Mouse (Mus musculus) spleen, adult 2 months (tissue): Measurements from ENCODE around the gene Ensa. TPM values are rescaled to one million over a fixed set of nuclear protein-coding genes. Genes with fewer than 3 reads are reported as not detected.
A peak's percentile ranks its signal among the peaks of the same experiment; 100 is the strongest.

Experiments
- DNase-seq, 2 experiments: peaks; one replicate each; pipeline versions ENCODE4 v3.0.0 to v3.0.0-alpha.2; 2012 to 2021; ENCODE audit warnings: low spot score in 2 of 2, low read depth in 1 of 2
- H3K27ac ChIP-seq: fragments of 200-500 bp; 2 replicates; pipeline ENCODE4 v1.5.1; 2012; ENCODE audit warnings: low read length, inconsistent platforms; ENCODE audit not compliant: insufficient read depth
- H3K27me3 ChIP-seq: fragments of 200-500 bp; 2 replicates; pipeline ENCODE4 v1.6.1; 2012; ENCODE audit warnings: mild to moderate bottlenecking, moderate library complexity, low read length, inconsistent platforms; ENCODE audit not compliant: control insufficient read depth, insufficient read depth
- H3K36me3 ChIP-seq: fragments of 200-500 bp; 2 replicates; pipeline ENCODE4 v1.6.1; 2012; ENCODE audit warnings: mild to moderate bottlenecking, low read length, inconsistent platforms; ENCODE audit not compliant: control insufficient read depth, insufficient read depth
- H3K4me1 ChIP-seq: fragments of 200-500 bp; 2 replicates; pipeline ENCODE4 v1.6.1; 2011; ENCODE audit warnings: inconsistent platforms; ENCODE audit not compliant: control insufficient read depth, insufficient read depth, insufficient read length
- H3K4me3 ChIP-seq: fragments of 200-500 bp; 2 replicates; pipeline ENCODE4 v1.5.1; 2011; ENCODE audit warnings: mild to moderate bottlenecking, inconsistent platforms; ENCODE audit not compliant: insufficient read depth, insufficient read length; ENCODE audit errors: extremely low read depth
- CTCF ChIP-seq: fragments of 200-500 bp; IDR thresholded peaks from 2 replicates; pipeline ENCODE4 v1.5.1; 2011; ENCODE audit warnings: mild to moderate bottlenecking, inconsistent platforms; ENCODE audit not compliant: insufficient read depth, insufficient read length, insufficient replicate concordance; ENCODE audit errors: extremely low read depth
- POLR2A ChIP-seq: fragments of 200-500 bp; IDR thresholded peaks from 2 replicates; pipeline ENCODE4 v1.6.1; 2011; ENCODE audit warnings: low read depth, low read length, inconsistent platforms
- WGBS: fragments of 180-500 bp; shearing (Covaris S2); methylation state at CpG from one replicate; pipeline ENCODE4 v1.1.7; 2018; 5-methylcytosine and 5-hydroxymethylcytosine counted together
- polyA plus RNA-seq: library from polyadenylated mRNA; depleted of rRNA; stranded (reverse); fragments of >200 nt; gene quantifications from 2 replicates; pipeline ENCODE4 v1.2.3, GENCODE M21; 2012

The Ensa gene
- polyA plus RNA-seq, 1 experiment, result 10.4 TPM

GRCm38 (mm10) chr3:95643097-95643496 lies 18.3 kb downstream of the Ensa start:
- H3K27ac ChIP-seq, result no peak overlapping the region
- no peaks in the 10 kb centered on the region for H3K27me3 ChIP-seq
- no peaks in the 10 kb centered on the region for H3K36me3 ChIP-seq
- DNase-seq, result no peak
- H3K4me3 ChIP-seq, result no peak overlapping the region
- TF ChIP-seq CTCF (no peak), POLR2A (no peak)
- WGBS, result 84% methylated on average over 7 of the region's 7 CpGs
- peaks cover 10% of the 10 kb centered on the region; the same call in 1 of the 2 replicates for H3K4me1 ChIP-seq

- Histone ChIP-seq H3K27me3 (no peaks in the 10 kb centered on the region), H3K27ac (peak overlapping the region; percentile 59), H3K4me1 (peaks cover 15% of the 10 kb centered on the region; the same call in 1 of the 2 replicates), H3K36me3 (no peaks in the 10 kb centered on the region), H3K4me3 (no peak overlapping the region)
- WGBS, result 35% methylated on average over 10 of the region's 10 CpGs
- peak; percentile 58 to 85 for DNase-seq
- TF ChIP-seq CTCF (no peak), POLR2A (no peak)
Observed at GRCm38 (mm10) chr3:95645313-95646235, 20.8 kb downstream of the Ensa start.

- TF ChIP-seq POLR2A, result no peak
- no peak for TF ChIP-seq CTCF
- Histone ChIP-seq H3K36me3 (no peaks in the 10 kb centered on the region), H3K4me1 (peaks cover 36% of the 10 kb centered on the region), H3K27ac (no peak overlapping the region), H3K4me3 (no peak overlapping the region), H3K27me3 (no peaks in the 10 kb centered on the region)
- 85% methylated on average over 5 of the region's 5 CpGs for WGBS
- DNase-seq, result no peak
Observed at GRCm38 (mm10) chr3:95648016-95648415, 23.2 kb downstream of the Ensa start.

- Histone ChIP-seq H3K27ac (peak overlapping the region; percentile 98), H3K36me3 (no peaks in the 10 kb centered on the region), H3K27me3 (no peaks in the 10 kb centered on the region), H3K4me3 (no peak overlapping the region), H3K4me1 (peaks cover 35% of the 10 kb centered on the region)
- 34% methylated on average over 6 of the region's 6 CpGs for WGBS
- peak in 1 of 2 experiments; percentile 77 for DNase-seq
- TF ChIP-seq CTCF, result no peak
- no peak for TF ChIP-seq POLR2A
Observed at GRCm38 (mm10) chr3:95650276-95651032, 25.7 kb downstream of the Ensa start.

- no peaks in the 10 kb centered on the region for H3K27me3 ChIP-seq
- WGBS, result 75% methylated on average over 3 of the region's 3 CpGs
- no peak overlapping the region for H3K4me3 ChIP-seq
- TF ChIP-seq CTCF, result no peak
- TF ChIP-seq POLR2A, result no peak
- H3K36me3 ChIP-seq, result no peaks in the 10 kb centered on the region
- DNase-seq, result no peak
- H3K27ac ChIP-seq, result peak overlapping the region; percentile 98
- peaks cover 30% of the 10 kb centered on the region for H3K4me1 ChIP-seq
Observed at GRCm38 (mm10) chr3:95651033-95651373, 26.2 kb downstream of the Ensa start.

- H3K27me3 ChIP-seq, result no peaks in the 10 kb centered on the region
- peaks cover 30% of the 10 kb centered on the region for H3K4me1 ChIP-seq
- WGBS, result 69% methylated on average over 16 of the region's 16 CpGs
- H3K36me3 ChIP-seq, result no peaks in the 10 kb centered on the region
- no peak overlapping the region for H3K4me3 ChIP-seq
- peak overlapping the region; percentile 98 for H3K27ac ChIP-seq
- DNase-seq, result no peak
- TF ChIP-seq POLR2A, result no peak
- no peak for TF ChIP-seq CTCF
Observed at GRCm38 (mm10) chr3:95651391-95652203, 26.8 kb downstream of the Ensa start.
